Mouse (Mus musculus): ENCODE measurements around the gene Nrbp1.

DNA sequence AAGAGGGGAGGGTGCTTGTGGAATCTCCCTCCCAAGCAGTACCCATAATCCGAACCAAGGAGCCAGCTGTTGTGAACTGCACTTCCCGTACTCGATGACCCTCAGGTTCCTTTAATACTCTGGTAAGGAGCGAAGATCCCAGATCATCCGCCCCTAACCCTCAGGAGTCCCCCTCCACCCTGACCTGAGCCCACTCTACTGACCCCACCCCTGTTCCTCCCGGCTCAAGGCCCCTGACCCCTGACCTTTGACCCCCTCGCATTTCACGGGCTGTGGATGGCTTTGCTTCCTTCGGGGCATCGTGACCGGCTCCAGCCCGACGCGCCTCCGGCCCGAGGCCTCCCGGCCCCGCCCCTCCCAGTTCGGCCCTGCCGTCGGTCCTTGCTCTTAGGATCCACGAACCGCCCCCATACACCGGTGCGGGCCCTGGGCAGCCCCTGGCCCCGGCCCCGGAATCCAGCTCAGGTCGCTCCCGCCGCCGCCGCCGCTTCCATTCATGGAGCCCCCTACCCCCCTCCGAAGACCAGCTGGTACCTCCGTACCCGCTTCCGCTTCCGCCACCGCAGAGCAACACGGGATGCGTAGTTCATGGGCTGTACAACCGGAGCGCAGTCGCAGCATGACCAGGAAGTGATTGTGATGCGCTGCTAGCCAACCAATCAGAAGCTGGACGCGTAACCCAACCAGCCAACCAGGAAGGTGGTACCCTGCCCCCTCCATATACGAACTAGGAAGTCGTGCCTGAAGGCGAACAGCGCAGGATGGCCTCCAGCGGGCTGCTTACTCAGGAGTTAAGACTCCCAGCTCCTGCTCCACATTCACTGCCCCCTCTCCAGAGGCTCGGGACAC lies 38.7 kb upstream of the Nrbp1 start, which contains the start of gene Zfp513:
- no peak for TF ChIP-seq GATA1 (IDR thresholded peaks at IDR 0.05; ENCODE audit: borderline replicate concordance, low read length)
- 0 out of 2 replicates have a peak, but pooled peaks have one; percentile 66 for TF ChIP-seq FLI1 (IDR thresholded peaks at IDR 0.05; ENCODE audit: low read length)
